Mouse (Mus musculus) kidney, adult 11 months (tissue): ENCODE data around the gene Sufu.
A peak's percentile ranks its signal among the peaks of the same experiment; 100 is the strongest.

Experiments used
- DNase-seq: peaks from one replicate; pipeline ENCODE4 v3.0.0; 2022

Gene Sufu

DNA sequence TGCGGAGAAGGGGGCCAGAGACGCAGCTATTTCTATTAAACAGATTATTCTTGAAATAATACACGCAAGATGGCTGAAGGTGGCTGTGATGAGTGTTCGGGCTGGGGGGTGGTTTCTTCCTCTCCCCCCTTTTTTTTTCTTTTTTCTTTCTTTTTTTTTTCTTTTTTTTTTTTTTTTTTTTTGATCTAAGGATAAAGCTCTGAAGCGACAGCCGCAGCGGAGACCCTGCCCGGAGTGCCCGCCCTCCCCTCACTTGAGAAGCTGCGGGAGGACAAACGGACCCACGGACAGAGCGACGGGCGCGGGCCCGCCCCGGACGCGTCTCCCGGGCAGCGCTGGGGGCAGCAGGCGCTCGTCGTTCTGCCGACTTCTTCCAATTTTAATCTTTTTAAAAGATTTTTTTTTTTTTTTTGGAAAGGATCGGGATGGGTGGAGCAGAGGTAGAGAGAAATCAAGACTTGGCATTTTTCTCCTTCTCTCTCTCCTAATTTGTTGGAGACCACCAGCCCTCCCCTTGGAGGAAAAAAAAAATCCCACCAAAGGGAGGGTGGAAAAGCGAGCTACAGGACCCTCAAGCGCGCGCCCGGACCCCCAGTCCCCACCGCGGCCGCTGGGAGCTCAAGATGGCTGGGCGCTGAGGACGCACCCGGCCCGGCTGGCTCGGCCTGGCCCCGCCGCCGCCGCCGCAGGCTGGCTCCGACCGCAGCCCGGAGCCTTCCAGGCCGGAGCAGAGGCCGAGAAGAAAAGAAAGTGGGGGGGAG, 104.1 kb downstream of the Sufu start:
- DNase-seq: no peak

DNA sequence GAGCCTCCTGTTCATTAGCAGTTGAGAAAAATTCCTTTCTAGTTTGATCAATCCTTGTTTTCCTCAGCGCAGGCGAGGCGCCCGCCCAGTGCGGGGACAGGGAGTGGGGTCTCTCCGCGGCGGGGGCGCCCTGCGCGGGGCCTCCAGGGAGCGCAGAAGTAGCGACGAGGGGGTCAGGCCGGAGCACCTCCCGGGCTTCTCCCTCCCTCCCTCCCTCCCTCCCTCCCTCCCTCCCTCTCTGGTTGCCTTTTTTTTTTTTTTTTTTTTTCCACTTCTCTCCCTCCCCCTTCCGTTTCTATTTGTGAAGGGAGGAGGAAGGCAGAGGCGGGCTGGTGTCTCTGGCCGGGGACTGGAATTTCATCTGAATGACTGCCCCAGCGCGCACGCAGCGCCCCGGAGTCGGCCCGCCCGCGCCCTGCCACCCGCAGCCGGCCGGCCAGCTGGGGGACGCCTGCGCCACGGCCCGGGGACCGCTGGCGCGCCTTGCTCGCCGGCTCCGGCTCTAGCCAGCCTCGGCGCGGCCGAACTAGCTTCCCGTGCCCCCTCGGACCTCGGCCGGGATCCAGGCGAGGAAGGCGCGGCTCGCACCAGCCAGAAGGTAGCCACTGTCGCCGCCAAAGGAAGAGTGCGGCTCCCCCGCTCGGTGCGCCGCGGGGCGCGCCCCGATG, 104.8 kb downstream of the Sufu start, which contains the start of gene Trim8:
Gene Trim8 (plus strand): TSS at position 302 of the 668 bp plus-strand sequence.
- DNase-seq: peak; percentile 86

DNA sequence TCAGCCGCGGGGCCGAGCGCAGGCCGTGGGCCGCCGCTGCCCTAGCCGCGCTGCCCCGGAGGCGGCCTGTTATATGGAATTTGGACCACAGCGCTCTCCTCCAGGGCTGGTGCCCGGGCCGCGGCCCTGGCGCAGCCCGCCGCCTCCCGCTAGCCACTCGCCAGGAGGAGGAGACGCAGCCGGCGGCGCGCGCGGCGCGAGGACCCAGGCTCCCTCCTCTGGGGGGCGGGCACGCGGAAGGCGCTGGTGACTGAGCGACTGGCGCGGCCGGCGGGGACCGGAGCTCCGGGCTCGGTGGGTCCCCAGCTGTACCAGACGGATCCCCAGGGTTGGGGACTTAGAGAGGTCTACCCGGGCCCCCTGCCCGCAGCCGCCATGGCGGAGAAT, 105.4 kb downstream of the Sufu start:
- DNase-seq: peak; percentile 76

DNA sequence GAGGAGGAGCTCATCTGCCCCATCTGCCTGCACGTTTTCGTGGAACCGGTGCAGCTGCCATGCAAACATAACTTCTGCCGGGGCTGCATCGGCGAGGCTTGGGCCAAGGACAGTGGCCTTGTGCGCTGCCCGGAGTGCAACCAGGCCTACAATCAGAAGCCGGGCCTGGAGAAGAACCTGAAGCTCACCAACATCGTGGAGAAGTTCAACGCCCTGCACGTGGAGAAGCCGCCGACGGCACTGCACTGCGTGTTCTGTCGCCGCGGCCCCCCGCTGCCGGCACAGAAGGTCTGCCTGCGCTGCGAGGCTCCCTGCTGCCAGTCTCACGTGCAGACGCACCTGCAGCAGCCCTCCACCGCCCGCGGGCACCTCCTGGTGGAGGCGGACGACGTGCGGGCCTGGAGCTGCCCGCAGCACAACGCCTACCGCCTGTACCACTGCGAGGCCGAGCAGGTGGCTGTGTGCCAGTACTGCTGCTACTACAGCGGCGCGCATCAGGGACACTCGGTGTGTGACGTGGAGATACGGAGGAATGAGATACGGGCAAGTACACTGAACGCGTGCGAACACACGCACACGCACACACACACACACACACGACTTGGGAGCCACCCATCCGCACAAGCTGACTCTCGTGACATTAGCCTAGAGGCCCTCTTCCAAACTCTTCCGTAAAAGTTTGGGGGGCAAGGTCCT, 105.9 kb downstream of the Sufu start:
- peak; percentile 86 for DNase-seq

DNA sequence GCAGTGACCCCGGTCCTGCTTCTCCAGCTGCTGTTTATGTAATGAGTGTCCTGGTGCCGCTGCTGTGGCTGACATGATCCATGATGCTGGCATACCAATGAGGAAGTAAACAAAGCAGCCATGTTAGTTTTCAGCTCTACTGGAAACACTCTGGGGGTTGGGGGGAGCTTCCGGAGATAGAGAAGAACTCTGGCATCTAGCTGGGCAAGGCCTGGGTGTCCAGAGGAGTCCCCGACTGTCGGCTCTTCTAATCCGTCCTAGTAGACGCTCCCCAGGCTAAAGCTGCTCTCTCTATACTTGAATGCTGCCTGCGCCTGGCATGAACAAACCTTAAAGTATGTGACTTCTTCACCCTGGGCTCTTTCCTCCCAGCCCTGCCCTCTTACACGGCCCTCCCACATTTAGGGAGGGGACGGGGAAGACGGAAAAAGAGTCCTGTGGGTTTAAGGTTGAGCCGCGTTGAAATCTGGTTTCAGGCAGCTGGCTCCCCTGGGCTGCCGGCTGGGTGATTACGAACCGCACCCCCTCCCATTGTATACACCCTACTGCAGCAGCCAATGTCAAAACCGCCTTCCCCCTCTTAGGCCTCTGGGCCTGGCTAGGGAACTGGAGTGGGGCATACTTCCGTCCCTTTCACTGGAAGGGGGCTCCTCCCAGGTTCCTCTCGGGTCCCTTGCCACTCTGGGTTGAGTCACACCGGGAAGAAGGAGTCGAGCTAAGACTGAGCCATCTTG, 106.8 kb downstream of the Sufu start:
- peak; percentile 93 for DNase-seq

DNA sequence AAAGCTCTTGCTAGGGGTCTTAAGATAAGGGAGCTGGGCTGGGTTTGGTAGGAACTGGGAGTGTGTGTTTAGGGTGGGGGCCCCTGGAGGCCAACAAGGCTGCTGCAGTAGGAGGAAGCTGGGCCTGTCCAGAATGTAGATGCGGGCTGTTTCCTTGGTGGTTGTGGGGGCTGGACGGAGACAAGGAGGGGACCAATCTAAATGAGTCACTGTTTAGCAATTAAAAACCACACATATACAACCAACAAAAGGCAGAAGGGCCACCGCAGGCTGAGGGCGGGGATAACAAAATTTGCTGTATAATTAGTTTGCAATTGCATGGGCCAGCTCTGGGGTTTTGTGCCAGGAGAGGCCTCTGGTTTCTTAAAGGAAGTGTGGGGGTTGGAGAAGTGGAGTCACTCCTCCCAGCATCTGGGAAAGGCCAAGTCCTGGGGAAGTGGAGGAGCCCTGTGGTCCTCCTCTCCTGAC, 107.4 kb downstream of the Sufu start:
- peak; percentile 78 for DNase-seq

DNA sequence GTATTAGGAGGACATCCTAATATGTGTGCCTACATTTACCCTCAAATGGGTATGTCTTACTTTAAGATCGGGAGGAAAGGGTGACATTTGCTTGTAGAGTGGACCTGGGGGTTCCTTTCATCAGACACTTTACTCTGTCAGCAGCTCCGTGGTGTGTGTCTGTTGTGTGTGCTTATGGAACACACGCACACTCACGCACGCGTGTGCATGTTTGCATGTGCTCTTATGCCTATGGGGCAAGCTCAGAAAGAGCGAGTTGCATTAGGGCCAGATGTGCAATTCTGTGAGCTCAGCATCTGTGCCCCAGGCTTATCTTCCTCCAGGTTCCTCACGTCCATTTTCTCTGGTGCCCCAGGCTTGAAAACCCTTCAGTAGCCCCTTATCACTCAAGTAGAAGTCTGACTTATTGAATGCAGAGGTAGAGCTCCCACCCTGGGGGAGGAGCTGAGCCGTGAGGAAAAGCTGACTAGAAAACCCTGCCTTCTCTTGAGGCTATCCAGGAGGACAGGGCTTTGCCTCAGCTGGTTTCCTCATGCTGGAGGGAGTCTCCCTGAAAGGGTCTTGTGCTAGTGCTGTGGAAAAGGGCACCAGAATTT, 108.2 kb downstream of the Sufu start:
- no peak for DNase-seq

DNA sequence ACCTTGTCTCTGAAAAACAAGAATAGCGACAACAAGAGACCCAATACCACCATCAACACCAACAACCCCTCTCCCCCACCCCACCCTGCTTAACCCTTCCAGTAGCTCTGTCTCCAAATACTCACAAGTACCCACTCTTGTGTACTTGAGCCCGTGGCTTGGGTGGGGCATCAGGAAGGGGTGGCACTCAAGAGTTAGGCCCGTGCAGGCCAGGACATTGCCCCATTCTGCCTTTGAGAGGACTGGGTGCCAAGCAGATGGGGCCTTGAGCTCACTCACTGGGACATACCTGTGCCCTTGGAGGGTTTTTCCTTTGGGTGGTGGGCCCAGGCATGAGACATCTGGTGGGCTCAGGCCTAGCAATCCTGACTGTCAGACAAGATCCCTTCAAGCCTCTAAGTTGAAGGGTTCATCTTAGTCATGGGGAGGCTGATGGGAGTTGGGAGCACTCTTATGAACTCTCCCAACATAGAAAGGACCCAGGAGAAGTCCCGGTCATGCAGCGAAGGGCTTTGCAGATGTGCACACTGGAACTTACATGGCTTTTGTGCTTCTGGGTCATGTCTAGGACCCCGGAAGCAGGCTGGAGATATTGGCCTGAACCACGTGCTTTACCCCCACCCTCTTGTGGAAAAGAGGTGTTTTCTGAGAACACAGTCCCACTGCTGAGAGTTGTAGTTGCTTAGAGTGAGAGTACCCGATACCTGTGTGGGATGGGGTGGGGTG, 109.1 kb downstream of the Sufu start:
- DNase-seq: no peak

DNA sequence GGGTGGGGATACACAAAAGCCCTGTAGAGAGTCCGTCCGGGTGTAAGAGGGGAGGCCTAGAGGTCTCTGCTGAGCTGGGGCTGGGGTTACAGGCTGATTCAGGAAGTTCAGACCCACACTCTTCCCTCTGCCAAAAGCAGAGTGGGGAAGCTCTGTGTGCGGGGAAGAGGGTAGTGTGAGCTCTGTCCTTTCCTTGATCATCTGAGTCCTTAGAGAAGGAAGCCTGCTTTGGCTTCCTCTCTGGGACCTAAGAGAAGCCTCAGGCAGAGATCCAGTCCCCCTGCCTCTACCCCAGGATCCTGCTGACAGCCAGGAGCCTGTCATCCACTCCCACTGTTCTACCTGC, 109.6 kb downstream of the Sufu start:
- no peak for DNase-seq

DNA sequence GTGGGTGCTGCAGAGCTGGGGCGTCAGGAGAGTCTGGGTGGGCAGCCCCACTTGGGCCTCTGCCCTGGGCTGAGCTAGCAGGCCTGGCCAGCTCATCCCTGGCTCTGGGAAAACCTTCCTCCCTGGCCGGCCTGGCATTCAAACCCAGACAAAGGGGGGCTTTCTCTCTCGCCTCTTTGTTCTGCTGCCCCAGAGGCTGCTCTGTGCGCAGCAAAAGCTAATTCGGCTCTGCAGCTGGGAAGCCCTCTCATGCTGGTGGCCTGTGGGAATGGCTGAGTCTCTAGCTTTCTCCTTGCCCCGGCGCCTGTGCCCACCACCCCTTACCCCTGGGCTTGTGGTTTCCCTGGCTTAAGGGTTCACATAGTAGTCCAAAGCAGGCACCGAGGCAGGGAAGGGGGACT, 110.5 kb downstream of the Sufu start:
- DNase-seq: peak; percentile 22

DNA sequence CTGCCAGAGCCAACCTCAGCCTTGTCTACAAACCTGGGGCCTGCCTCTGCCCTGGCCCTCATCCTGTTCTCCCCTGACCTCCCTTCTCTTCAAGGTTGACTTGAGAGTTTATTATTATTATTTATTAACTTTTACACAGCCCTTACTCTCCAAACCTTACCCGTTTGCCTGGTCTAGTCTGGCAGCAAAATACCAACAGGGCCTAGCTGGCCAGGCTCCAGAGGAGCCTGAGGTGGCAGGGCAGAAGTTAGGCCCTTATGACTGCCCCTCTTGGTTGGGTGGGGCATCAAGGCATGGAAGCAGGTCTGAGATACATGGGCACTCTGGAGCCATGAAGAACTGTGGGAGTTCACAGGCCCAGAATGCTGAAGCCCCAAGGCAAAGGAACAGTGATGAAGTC, 111.1 kb downstream of the Sufu start:
- peak; percentile 93 for DNase-seq

DNA sequence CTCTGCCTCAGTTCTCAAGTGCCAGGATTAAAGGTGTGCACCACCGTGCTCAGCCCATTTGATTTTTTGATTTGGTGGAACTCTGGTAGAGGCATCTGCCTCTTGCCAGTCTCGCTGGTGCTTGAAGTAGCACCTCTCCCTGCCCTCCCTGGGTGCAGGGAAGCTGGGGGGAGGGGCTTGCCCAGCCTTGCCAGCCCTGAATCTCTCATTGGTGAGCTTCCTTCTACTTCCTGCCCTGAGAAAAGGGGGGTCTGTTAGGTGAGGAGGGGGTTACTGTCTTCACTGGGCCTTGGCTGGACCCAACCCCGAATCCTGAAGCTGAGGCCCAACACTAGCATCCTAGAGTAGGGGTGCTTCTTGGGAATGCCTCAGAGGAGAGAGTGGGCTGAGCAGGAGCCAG, 112.0 kb downstream of the Sufu start:
- DNase-seq: peak; percentile 45

DNA sequence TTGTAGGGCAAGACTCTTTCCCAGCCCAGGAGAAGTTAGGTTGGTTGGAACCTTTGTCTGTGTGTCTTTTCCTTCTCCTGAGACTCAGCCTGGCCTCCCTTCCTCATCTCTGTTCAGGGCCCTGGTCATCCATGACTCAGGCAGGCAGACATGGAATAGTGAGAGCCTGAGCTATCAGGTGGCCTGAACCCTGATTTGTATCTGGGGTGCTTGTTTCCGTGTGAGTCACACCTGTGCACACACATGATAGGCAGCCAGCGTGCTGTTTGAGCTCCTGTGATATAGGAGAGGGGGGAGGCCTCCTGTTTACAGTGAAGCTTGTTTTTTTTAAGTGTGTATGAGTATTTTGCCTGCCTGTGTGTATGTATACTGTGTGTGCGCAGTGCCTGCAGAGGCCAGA, 112.5 kb downstream of the Sufu start:
- peak; percentile 24 for DNase-seq

DNA sequence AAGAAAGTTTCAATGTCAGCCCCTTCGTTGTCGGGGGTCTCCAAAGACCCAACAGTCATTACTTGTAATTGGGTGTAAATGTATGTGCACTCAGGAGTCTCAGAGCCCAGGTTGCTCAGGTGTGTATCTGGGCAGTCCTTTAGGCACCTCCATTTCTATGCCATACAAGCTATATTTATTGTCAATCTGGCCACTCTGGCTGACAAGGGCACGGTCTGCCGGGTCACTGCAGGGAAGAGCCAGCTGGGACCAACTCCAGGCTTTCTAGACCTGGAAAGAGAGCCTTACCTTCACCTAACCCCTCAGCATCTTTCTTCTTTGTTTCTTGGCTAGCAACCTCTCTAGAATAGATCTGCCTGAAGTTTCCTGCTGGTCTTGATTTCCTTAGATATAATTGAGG, 113.0 kb downstream of the Sufu start:
- no peak for DNase-seq

DNA sequence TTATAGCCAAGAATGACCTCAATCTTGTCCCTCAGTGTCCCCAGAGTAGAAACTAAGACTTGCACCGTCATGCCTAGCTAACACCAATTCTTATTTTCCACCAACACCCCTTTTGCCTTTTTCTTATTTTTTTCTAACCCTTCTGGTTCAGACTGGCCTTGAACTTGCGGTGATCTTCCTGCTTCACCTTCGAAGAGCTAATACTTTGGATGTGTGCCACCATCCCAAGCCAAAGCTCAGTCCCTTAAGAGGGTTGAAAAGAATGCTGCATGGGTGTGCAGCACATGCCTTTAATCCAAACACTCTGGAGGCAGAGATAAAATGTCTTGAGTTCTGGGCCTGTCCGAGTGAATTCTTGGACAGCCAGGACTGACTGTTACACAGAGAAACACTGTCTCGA, 113.7 kb downstream of the Sufu start:
- no peak for DNase-seq

DNA sequence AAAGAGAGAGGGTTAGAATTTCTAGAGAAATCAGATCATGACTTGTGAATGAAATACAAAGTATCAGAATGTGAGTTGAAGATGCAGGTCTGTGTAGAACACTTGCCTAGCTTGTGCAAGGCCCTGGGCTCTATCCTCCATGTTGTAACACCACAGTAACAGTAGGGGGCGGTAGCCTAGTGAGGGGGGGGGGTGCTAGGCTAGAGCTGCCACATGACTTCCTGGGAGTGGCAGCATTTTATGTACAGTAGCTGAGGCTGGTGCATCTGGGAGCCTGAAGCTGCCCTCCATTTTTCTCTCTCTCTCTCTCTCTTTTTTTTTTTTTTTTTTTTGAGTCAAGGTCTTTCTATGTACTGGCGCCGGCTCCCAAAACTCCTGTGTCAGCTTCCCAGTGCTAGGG, 114.1 kb downstream of the Sufu start:
- no peak for DNase-seq

DNA sequence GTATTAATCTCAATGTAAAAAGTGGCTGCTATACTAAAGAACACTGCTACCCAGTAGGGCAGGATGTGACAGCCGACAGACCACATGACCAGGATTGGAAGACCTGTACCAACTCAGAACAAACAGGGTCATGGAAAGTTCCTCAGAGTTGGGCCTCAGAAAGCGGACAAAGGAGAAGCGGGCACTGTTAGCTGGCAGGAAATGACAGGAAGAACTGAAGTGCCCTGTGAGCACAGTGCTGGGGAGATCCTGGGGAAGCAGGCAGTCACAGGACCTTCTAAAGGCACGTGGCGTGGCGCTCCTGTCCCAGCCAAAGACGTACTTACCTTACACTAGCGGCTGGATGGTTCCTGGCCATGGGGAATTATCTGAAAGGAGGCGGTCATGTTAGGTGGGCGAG, 114.6 kb downstream of the Sufu start:
- peak; percentile 61 for DNase-seq

DNA sequence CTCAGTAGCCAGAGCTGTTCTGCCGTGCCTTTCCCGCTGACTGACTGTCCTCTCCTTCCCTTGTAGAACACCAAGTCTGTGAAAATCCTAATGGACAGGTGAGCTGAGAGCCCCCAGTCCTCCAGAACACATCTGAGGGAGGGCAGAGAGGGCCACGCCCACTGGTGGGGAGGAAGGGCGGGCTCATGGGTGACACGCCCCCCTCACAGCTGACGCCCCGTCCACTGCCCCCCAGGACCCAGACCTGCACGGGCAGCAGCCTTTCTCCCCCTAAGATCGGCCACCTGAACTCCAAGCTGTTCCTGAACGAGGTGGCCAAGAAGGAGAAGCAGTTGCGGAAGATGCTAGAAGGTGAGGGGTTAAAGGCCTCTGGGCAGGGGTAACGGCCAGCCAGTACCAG, 117.7 kb downstream of the Sufu start:
- no peak for DNase-seq

DNA sequence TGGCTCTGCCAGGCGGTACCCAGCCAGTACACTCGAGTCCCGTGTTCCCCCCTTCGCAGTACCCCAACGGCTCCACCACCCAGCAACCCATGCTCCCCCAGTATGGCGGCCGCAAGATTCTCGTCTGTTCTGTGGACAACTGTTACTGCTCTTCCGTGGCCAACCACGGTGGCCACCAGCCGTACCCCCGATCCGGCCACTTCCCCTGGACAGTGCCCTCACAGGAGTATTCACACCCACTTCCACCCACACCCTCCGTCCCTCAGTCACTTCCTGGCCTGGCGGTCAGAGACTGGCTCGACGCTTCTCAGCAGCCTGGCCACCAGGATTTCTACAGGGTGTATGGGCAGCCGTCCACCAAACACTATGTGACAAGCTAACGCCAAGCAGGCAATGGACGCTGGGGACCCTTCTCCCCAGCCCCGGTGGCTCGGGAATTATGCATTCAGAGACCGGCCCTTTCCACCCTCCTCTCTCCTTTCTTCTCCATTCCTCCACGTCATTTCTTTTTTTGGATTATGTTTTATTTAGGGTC, 118.7 kb downstream of the Sufu start:
- DNase-seq: peak; percentile 6

DNA sequence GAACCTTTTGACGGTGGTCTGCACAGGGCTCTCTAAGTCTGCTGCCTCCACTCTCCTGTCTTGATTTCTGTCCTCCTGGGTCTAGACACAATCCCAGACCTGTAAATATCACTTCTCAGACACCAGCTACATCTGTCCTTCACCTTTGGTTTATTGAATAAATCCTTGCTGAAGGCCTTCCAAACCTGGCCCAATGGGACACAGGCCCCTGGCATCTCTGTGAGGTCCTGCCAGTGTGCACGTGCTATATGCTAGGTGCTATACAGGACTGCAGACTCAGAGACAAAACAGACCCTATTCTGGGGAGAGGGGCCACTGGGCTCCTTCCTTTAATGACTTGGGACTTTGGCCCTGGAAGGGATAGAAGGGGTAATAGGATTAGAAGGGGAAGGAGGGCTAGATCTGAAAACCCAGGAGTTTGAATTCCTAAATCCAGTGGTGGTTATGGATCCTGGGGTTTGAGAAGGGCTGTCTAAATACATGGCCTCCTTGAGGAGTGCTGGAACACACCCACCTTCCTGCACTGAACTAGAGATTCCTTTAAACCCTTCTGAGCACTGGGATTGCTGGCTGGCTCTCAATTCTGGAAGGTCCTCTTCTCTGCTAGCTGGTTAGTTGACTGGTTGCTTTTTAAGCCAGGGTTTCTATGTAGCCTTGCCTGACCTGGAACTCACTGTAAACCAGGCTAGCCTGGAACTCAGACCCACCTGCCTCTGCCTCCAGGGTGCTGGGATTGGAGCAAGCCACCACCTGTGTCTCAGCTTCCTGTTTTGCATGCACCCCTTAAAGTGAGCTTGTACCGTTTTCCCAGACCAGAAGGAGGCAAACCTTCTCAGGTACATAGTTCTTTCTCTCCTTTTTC, 120.2 kb downstream of the Sufu start:
- peak; percentile 28 for DNase-seq
